Mouse (Mus musculus) embryonic facial prominence, embryonic 10.5 days (tissue): ENCODE measurements at regions not wholly inside any gene's neighbourhood (a gene's known extent, or its start where the extent isn't known, plus 50 kb on each side); places are given as distances from the start of the nearest gene placed in this dataset.
A peak's percentile ranks its signal among the peaks of the same experiment; 100 is the strongest.

ENCODE experiments used
- DNase-seq: peaks from one replicate; pipeline ENCODE4 v3.0.0-alpha.2; 2017; ENCODE audit warnings: low spot score
- H3K27ac ChIP-seq: fragments of 300-500 bp; sonication (generic); replicated peaks from 2 replicates; pipeline ENCODE4 v1.5.1; 2016; ENCODE audit warnings: mild to moderate bottlenecking
- H3K27me3 ChIP-seq: fragments of 300-500 bp; sonication (generic); replicated peaks from 2 replicates; pipeline ENCODE4 v1.6.1; 2016; ENCODE audit warnings: low read depth, mild to moderate bottlenecking; ENCODE audit not compliant: poor library complexity, severe bottlenecking
- H3K36me3 ChIP-seq: fragments of 300-500 bp; sonication (generic); replicated peaks from 2 replicates; pipeline ENCODE4 v1.6.1; 2016; ENCODE audit warnings: mild to moderate bottlenecking, moderate library complexity
- H3K4me1 ChIP-seq: fragments of 300-500 bp; sonication (generic); 2 replicates; pipeline ENCODE4 v1.6.1; 2016
- H3K4me3 ChIP-seq: fragments of 300-500 bp; sonication (generic); 2 replicates; pipeline ENCODE4 v1.5.1; 2016; ENCODE audit warnings: mild to moderate bottlenecking, moderate library complexity
- H3K9me3 ChIP-seq: fragments of 300-500 bp; sonication (generic); 2 replicates; pipeline ENCODE4 v1.6.1; 2016; ENCODE audit warnings: mild to moderate bottlenecking
- WGBS: fragments of 180-500 bp; shearing (Covaris S2); methylation state at CpG from one replicate; pipeline ENCODE4 v1.1.7; 2016; 5-methylcytosine and 5-hydroxymethylcytosine counted together

- DNase-seq = peak; percentile 44
Observed at GRCm38 (mm10) chr11:33005183-33005582, 142.0 kb downstream of the Fgf18 start.

GRCm38 (mm10) chr11:33004603-33005002 lies 142.6 kb downstream of the Fgf18 start:
- Histone ChIP-seq H3K27ac (no peak overlapping the region), H3K36me3 (no peaks in the 10 kb centered on the region), H3K9me3 (no peaks in the 10 kb centered on the region), H3K4me1 (peaks cover 10% of the 10 kb centered on the region), H3K27me3 (no peaks in the 10 kb centered on the region), H3K4me3 (no peak overlapping the region)
- DNase-seq = no peak
- 88% methylated on average over 11 of the region's 11 CpGs for WGBS

More at GRCm38 (mm10) chr11:33005183-33005582, 142.0 kb downstream of the Fgf18 start:
- Histone ChIP-seq H3K36me3 (no peaks in the 10 kb centered on the region), H3K4me1 (peaks cover 10% of the 10 kb centered on the region), H3K27me3 (no peaks in the 10 kb centered on the region), H3K4me3 (no peak overlapping the region), H3K27ac (peak overlapping the region; percentile 40; the same call in 1 of the 2 replicates), H3K9me3 (no peaks in the 10 kb centered on the region)
- 39% methylated on average over 4 of the region's 4 CpGs for WGBS

- no peaks in the 10 kb centered on the region for H3K36me3 ChIP-seq
- no peaks in the 10 kb centered on the region for H3K9me3 ChIP-seq
- H3K4me3 ChIP-seq = no peak overlapping the region
- no peak for DNase-seq
- no peaks in the 10 kb centered on the region for H3K27me3 ChIP-seq
- no peak overlapping the region for H3K27ac ChIP-seq
- WGBS = 87% methylated on average over 4 of the region's 4 CpGs
- peaks cover 3% of the 10 kb centered on the region for H3K4me1 ChIP-seq
Observed at GRCm38 (mm10) chr11:32999684-33000255, 147.4 kb downstream of the Fgf18 start.

GRCm38 (mm10) chr11:32998687-32999605 lies 148.3 kb downstream of the Fgf18 start:
- H3K27ac ChIP-seq = no peak overlapping the region
- H3K9me3 ChIP-seq = no peaks in the 10 kb centered on the region
- no peaks in the 10 kb centered on the region for H3K4me1 ChIP-seq
- H3K36me3 ChIP-seq = no peaks in the 10 kb centered on the region
- 85% methylated on average over 14 of the region's 14 CpGs for WGBS
- H3K27me3 ChIP-seq = no peaks in the 10 kb centered on the region
- no peak overlapping the region for H3K4me3 ChIP-seq
- DNase-seq = no peak

- no peak overlapping the region for H3K27ac ChIP-seq
- WGBS = 63% methylated on average over 4 of the region's 4 CpGs
- H3K36me3 ChIP-seq = no peaks in the 10 kb centered on the region
- H3K9me3 ChIP-seq = no peaks in the 10 kb centered on the region
- DNase-seq = no peak
- H3K4me1 ChIP-seq = no peaks in the 10 kb centered on the region
- H3K4me3 ChIP-seq = no peak overlapping the region
- H3K27me3 ChIP-seq = no peaks in the 10 kb centered on the region
Observed at GRCm38 (mm10) chr11:32994391-32994790, 152.8 kb downstream of the Fgf18 start.

- Histone ChIP-seq H3K4me3 (no peak overlapping the region), H3K9me3 (no peaks in the 10 kb centered on the region), H3K4me1 (no peaks in the 10 kb centered on the region), H3K27ac (no peak overlapping the region), H3K27me3 (no peaks in the 10 kb centered on the region), H3K36me3 (no peaks in the 10 kb centered on the region)
- WGBS = 89% methylated on average over 8 of the region's 8 CpGs
- DNase-seq = no peak
Observed at GRCm38 (mm10) chr11:32993439-32993838, 153.8 kb downstream of the Fgf18 start.

GRCm38 (mm10) chr11:32991036-32991616 lies 156.1 kb downstream of the Fgf18 start:
- Histone ChIP-seq H3K9me3 (no peaks in the 10 kb centered on the region), H3K27ac (no peak overlapping the region), H3K4me3 (no peak overlapping the region), H3K4me1 (no peaks in the 10 kb centered on the region), H3K36me3 (no peaks in the 10 kb centered on the region), H3K27me3 (no peaks in the 10 kb centered on the region)
- 73% methylated on average over 5 of the region's 5 CpGs for WGBS
- no peak for DNase-seq

GRCm38 (mm10) chr11:32990201-32990600 lies 157.0 kb downstream of the Fgf18 start:
- 86% methylated on average over 12 of the region's 12 CpGs for WGBS
- H3K9me3 ChIP-seq = no peaks in the 10 kb centered on the region
- H3K36me3 ChIP-seq = no peaks in the 10 kb centered on the region
- H3K4me3 ChIP-seq = no peak overlapping the region
- H3K27ac ChIP-seq = no peak overlapping the region
- DNase-seq = no peak
- H3K4me1 ChIP-seq = no peaks in the 10 kb centered on the region
- no peaks in the 10 kb centered on the region for H3K27me3 ChIP-seq

GRCm38 (mm10) chr11:32978899-32979298 lies 154.5 kb upstream of the Smim23 start:
- no peaks in the 10 kb centered on the region for H3K36me3 ChIP-seq
- H3K4me3 ChIP-seq = no peak overlapping the region
- H3K27ac ChIP-seq = no peak overlapping the region
- H3K9me3 ChIP-seq = peaks cover 9% of the 10 kb centered on the region; the same call in 1 of the 2 replicates
- no peak for DNase-seq
- WGBS = 91% methylated on average over 7 of the region's 7 CpGs
- H3K27me3 ChIP-seq = no peaks in the 10 kb centered on the region
- 0 out of 2 replicates have a peak, but pooled peaks cover 2% of the 10 kb centered on the region for H3K4me1 ChIP-seq

- no peak overlapping the region for H3K4me3 ChIP-seq
- 84% methylated on average over 2 of the region's 2 CpGs for WGBS
- no peak for DNase-seq
- H3K4me1 ChIP-seq = peaks cover 8% of the 10 kb centered on the region; the same call in 1 of the 2 replicates
- H3K27me3 ChIP-seq = no peaks in the 10 kb centered on the region
- H3K36me3 ChIP-seq = no peaks in the 10 kb centered on the region
- peaks cover 9% of the 10 kb centered on the region; the same call in 1 of the 2 replicates for H3K9me3 ChIP-seq
- H3K27ac ChIP-seq = no peak overlapping the region
Observed at GRCm38 (mm10) chr11:32976572-32976971, 152.2 kb upstream of the Smim23 start.

- H3K27me3 ChIP-seq = no peaks in the 10 kb centered on the region
- peaks cover 8% of the 10 kb centered on the region; the same call in 1 of the 2 replicates for H3K4me1 ChIP-seq
- 63% methylated on average over 4 of the region's 4 CpGs for WGBS
- no peak for DNase-seq
- no peaks in the 10 kb centered on the region for H3K9me3 ChIP-seq
- H3K36me3 ChIP-seq = no peaks in the 10 kb centered on the region
- no peak overlapping the region for H3K4me3 ChIP-seq
- H3K27ac ChIP-seq = no peak overlapping the region
Observed at GRCm38 (mm10) chr11:32973453-32973852, 149.0 kb upstream of the Smim23 start.

GRCm38 (mm10) chr11:32965418-32965817 lies 141.0 kb upstream of the Smim23 start:
- no peak overlapping the region for H3K4me3 ChIP-seq
- H3K27ac ChIP-seq = no peak overlapping the region
- WGBS = 77% methylated on average over 2 of the region's 2 CpGs
- no peaks in the 10 kb centered on the region for H3K36me3 ChIP-seq
- no peak for DNase-seq
- H3K4me1 ChIP-seq = peaks cover 15% of the 10 kb centered on the region
- H3K9me3 ChIP-seq = peaks cover 2% of the 10 kb centered on the region; the same call in 1 of the 2 replicates
- peaks cover 43% of the 10 kb centered on the region for H3K27me3 ChIP-seq
